ENCODE assay signal across 20 mouse cellular contexts in genomic region chr2:62594491-62594890, GRCm38 (mm10).
"Had no signal": no experiment of that assay in that cellular context is flagged by ENCODE, and none has a peak within 500 bp of the region (broad histone marks: within the 10 kb centered on the region; RNA-seq: fewer than 3 reads in every experiment).

No protein-coding gene starts in this region.

- DNase-seq: gastrocnemius, postnatal 14 days; heart, adult 18-20 months; heart, postnatal 10 days; heart, postnatal 4 days; kidney, adult 18-20 months; kidney, adult 8-10 months; kidney, postnatal 10 days; kidney, postnatal 25 days; kidney, postnatal 4 days; liver had no signal

- H3K4me3 ChIP-seq: heart, embryonic 10.5 days; heart, embryonic 12.5 days; hindbrain, embryonic 10.5 days; hindbrain, embryonic 12.5 days; intestine, embryonic 15.5 days; layer of hippocampus, adult 2 months; left cerebral cortex, adult 2 months; limb, embryonic 10.5 days; limb, embryonic 12.5 days had no signal

- H3K27ac ChIP-seq: heart, embryonic 10.5 days; hindbrain, embryonic 10.5 days; hindbrain, embryonic 12.5 days; hindbrain, embryonic 14.5 days; intestine, embryonic 15.5 days; layer of hippocampus, adult 2 months; left cerebral cortex, adult 2 months; limb, embryonic 10.5 days; limb, embryonic 12.5 days had no signal
